Mouse (Mus musculus): ENCODE measurements around the gene Ahcyl2.
"Not testable (repeated sequence)": the region's sequence is repeated elsewhere in the genome, so short reads cannot be mapped to it uniquely, and the experiment has no call there.

Ahcyl2 gene

GRCm38 (mm10) chr6:29815634-29816033 is 47.8 kb downstream of the Ahcyl2 start:
- DNase-seq (ENCODE audit: low read depth, low spot score) = no peak

GRCm38 (mm10) chr6:29816371-29816770 is 48.6 kb downstream of the Ahcyl2 start:
- not testable (repeated sequence) for DNase-seq (ENCODE audit: low read depth, low spot score)

GRCm38 (mm10) chr6:29819309-29819708 is 51.5 kb downstream of the Ahcyl2 start:
- no peak for DNase-seq (ENCODE audit: low read depth, low spot score)

DNA sequence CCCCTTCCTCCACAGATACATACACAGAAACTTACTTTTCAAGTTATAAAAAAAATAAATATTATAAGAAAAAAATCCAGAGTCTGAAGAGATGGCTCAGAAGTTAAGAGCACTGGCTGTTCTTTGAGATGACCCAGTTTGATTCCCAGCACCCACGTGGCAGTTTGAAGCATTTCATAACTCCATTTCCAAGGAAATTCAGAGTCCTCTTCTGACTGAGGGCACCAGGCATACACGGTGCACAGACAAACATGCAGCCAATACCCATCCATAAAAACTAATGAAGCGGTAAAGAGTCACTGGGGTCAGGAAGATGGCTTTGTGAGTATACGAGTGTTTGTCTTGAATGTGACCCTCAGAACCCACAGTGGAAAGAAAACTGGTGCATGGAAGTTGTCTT is 52.5 kb downstream of the Ahcyl2 start:
- DNase-seq (ENCODE audit: low read depth, low spot score) = no peak

DNA sequence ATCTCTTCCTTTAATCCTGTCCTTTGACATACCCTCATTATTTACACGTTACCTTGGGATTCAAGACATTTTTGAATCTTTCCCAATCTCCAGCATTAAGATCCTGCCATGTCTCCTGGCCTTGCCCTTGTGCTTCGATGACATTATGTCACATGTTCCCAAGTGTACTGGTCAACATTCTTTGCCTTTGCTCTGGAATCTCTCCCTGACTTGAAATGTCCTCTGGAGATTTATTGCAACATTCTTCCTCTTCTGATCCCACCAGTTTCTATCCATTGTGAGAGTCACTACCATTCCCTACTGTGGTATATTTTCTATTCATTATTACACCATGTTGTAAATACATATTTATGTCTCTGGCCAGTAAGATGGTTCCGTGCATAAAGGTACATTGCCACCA is 53.1 kb downstream of the Ahcyl2 start:
- DNase-seq (ENCODE audit: low read depth, low spot score) = no peak

DNA sequence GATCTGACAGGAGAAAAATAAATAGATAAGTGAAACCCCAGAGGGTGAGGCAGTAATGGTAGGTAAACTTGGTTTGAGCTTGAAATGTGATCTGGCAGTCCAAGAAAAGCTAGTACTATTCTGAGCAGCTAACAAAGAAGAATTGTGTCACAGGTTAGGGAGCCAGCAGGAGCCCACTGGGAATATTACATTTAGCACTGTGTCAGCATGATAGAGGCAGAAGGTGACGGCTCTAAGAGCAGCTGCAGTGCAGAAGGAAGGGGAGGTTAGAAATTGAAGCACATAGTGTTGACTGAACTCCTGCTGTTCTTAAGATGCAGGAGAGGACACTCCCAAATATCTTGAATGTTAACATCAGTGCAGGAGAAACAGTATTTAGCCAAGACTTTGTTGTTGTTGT is 54.0 kb downstream of the Ahcyl2 start:
- no peak for DNase-seq (ENCODE audit: low read depth, low spot score)

DNA sequence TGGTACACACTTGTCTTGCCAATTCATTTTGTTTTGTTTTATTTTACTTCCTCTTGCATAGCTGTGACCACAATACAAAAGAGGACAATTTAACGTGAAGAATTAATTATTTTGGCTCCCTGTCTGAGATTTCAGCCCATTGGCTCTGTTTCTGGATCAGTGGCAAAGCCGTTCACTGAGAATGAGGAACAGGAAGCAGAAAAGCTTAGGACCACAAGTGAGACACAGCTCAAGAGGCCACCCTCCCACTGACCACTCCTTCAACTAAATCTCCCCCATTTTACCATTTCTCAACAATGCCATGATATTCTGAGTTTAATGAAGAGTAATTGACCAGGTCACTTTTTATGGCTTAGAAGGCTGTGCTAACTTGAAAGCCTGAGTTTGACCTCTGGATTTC is 57.5 kb downstream of the Ahcyl2 start:
- no peak for DNase-seq (ENCODE audit: low read depth, low spot score)

GRCm38 (mm10) chr6:29827291-29828242 is 59.8 kb downstream of the Ahcyl2 start:
- no peak for DNase-seq (ENCODE audit: low read depth, low spot score)

DNA sequence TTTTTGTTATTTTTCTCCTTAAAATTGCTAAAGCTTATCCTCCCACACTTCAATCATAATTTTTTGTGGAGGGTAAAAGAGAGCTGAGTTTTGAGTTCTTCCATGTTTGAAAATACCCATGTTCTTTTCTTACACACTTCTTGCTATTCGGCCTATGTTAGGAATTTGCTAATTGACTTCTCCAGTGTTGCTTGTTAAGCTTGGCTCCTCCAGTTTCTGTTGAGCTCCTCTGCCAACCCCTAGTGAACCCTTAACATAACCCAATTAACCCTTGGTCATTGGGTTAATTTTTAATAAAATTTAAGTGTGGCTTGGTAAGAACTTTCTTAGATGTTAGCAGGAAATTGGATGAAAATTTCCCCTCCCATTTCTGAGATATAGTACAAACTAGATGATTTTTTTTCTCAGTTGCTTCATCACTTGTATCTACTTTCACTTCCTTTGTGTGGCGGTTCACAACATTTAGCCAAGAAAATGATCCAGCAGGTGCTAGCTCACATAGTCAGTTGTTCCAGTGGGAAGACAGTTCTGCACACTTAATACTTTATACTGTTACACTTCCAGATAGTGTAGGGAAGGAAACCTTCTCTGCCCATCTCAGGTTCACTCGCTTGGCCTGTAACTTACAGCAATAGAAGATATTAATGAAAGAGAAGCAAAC is 60.9 kb downstream of the Ahcyl2 start:
- no peak for DNase-seq (ENCODE audit: low read depth, low spot score)

DNA sequence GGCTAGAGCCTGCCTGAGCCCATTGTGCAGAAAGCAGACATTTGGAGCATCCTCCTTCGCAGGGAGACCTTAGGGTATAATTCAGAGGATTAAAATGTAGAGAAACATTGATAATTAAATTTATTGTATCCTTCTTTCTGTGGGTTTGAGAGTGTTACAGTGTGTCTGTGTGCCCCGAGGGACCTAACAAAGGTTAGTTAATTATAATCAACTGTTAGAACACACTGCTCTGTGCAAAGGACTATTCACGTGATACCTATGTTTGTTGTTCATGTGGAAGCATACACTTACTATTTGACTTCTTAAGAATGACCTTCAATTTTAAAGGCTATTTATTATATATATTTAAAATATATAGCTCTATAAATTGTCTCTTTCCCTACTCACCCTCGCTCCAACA is 64.5 kb downstream of the Ahcyl2 start:
- no peak for DNase-seq (ENCODE audit: low read depth, low spot score)

DNA sequence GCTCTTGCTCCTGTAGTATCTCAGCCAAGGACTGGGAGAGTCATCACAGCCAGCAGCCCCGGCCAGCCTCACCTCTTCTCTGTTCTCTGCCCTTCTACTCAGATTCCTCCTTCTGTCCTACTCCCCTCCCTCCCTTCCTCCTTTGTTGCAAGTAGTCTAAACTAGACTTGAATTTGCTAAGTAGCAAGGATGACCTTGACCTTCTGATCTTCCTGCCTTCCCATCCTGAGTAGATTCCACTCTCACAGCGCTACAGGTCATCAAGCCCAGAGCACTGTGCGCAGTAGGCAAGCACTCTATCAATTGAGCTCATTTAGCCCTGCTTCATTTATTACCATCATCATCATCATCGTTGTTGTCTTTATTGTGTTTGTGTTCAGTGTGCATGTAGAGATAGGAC is 65.3 kb downstream of the Ahcyl2 start:
- DNase-seq (ENCODE audit: low read depth, low spot score) = no peak

DNA sequence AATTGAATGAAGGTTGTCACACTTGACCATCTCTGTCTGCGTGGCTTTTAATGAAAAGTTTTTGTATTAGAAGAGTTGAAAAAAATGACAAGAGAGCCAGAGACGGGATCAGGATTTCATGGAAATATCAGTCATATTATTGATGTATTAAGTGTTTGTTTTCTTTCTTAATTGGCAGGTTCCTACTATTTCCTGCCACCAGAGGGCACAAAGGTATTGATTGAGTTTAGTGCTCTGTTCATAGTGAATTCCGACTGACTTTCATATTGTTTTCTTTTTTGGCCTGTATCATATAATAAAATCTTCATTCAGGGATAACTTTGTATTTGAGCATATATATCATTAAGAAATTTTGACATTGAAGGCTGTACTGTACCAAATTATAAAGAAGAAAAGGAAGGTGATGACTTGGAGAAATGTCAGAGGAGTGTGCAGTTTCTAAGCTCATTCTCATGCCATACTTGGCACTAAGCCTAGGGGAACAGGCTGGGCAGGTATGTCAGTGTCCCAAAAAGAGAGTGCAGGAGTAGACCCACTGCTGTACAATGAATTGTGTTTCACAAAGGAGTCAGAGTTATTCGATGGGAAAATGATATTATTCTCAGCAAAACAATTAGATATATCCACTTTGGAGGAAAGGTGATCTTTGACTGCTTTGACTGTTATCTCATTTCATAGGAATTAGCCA is 65.9 kb downstream of the Ahcyl2 start:
- no peak for DNase-seq (ENCODE audit: low read depth, low spot score)

DNA sequence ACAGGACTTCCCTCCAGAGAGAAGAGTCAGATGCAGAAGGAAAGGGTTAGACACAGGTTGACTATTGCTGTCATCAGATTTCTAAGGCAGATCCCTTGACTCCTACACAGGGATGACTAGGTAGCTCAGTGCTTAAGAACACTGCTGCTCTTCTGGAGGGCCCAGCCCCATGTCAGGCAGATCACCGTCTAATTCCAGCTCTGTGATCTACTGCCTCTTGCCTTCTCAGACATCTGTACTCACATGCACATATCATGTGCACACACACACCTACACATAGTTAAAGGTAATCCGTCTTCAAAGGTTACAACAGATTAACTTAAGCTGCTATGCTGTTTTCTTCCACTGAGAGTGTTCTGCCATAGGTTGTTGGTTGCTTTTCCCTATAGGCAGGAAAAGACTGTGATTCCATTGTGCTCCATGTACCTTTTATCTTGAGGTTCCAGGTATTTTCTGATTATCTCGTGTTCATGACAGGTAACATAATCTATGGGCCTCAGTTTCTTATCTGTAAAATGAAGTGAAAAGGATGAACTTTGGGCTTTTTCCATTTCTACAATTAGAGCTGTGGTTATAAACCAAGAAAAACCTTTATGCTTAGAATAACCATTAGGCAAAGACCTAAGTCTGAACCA is 67.8 kb downstream of the Ahcyl2 start:
- no peak for DNase-seq (ENCODE audit: low read depth, low spot score)

- DNase-seq (ENCODE audit: low read depth, low spot score) = no peak
These were observed 69.8 kb downstream of the Ahcyl2 start for GRCm38 (mm10) chr6:29837579-29837978.

- DNase-seq (ENCODE audit: low read depth, low spot score) = no peak
These were observed 70.7 kb downstream of the Ahcyl2 start for GRCm38 (mm10) chr6:29838531-29838930.

DNA sequence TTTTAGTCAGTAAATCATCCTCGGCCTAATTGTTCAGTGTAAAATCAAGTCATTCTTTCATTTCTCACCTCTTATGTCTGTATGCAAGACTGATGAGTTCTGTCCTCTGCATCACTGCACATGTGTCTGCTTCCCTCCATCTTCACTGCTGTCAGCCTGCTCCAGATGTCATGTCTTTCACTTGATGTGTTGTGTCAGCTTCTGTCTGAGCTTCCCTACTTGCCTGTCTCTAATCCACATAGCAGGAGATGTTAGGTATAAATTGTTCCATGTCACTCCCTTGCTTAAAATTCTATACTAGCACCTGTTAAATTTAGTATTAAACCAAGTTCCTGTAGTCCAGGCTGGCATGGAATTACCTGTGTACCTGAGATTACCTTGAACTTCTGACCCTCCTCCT is 72.2 kb downstream of the Ahcyl2 start:
- DNase-seq (ENCODE audit: low read depth, low spot score) = no peak

DNA sequence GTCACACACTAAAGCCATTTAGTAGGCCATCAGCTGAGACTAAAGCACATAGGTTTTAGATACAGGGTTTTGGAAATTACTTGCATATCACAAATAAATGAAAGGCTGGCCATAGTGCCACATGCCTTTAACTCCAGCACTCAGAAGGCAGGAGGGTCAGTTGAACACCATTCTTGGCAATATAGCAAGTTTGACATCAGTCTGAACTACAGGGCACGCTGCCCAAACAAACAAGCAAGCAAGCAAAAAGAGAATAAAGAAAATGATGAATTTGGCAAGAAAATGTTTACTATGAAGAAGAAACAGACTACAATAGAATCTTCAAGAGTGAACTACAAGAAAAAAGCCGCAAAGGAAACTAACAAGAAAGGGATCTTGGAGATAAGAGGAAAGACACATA is 73.7 kb downstream of the Ahcyl2 start:
- DNase-seq (ENCODE audit: low read depth, low spot score) = no peak

DNA sequence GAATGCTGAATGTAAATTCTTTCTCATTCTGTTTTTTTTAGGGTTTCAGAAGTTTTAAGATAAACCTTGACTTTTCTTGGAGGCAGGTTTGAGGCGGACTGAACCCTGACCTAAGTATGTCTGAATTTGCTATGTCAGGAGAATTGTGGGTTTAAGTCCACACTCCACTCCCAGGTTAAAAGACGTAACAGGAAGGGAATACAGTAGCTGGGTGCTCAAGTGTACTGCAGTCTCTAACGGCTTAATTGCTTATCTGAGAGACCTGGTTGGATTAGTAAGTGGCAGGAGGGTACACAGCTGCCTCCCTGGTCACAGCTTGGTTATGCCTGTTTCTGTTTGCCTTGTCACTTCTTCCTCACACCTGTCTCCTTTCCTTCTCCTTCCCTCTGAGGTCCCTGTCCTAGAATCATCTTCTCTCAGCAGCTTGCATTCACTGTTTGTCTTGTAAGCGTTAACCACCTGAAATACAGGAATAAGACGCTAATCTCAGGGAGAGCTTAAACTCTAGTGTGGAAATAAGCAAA is 79.9 kb downstream of the Ahcyl2 start:
- DNase-seq (ENCODE audit: low read depth, low spot score) = no peak

DNA sequence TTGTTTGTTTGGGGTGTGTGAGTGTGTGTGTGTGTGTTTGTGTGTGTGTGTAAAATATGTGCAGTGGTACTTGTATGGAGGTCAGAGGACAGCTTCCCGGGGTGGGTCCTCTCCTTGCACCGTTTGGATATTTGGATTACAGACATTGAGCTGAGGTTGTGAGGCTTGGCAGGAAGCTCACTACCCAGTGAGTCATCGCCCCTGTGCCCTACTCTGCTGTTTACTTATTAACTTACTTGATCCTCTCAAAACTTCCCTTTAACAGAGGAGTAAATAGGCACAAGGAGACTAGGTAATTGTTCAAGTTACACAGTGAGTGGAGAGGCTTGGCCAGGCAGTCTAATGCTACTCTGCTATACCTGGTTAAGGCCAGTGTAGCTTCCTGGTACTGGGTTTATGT is 81.0 kb downstream of the Ahcyl2 start:
- DNase-seq (ENCODE audit: low read depth, low spot score) = no peak

DNA sequence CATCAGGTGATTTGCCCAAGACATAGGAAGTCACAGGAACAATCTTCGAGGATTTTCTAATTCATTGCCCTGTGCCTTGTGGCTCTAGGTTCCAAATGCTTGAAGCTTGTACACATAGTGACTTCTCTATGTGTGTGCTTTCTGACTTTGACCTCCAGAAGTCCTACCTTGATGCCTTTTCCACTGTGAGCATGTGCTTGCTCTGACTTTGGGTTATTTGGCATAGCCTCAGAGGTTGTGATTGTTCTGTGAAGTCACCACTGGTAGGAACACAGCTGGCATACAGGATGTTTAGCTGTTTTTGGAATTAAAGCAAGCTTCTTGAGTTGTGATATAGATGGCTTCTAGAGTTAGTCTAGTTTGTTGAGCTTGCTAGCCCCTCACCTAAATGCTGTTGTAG is 82.3 kb downstream of the Ahcyl2 start:
- no peak for DNase-seq (ENCODE audit: low read depth, low spot score)

- no peak for DNase-seq (ENCODE audit: low read depth, low spot score)
These were observed 82.9 kb downstream of the Ahcyl2 start for GRCm38 (mm10) chr6:29850747-29851146.

DNA sequence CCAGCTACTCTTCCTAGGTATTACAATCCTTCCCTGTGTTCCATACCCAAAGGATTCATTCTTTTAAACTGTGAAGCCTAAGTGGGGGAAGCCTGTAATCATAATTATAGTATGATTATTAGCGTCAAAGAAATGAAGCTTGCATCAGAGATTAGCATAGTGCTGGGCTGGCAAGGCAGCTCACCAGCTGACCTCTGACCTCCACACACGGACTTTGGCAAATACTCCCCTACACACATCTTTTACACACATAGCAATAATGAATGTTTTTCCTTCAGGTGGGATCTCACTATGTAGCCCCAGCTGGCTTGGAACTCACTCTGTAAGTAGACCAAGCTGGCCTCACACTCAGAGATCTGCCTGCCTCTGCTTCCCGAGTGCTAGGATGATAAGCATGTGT is 84.1 kb downstream of the Ahcyl2 start:
- DNase-seq (ENCODE audit: low read depth, low spot score) = no peak
